Mouse (Mus musculus) kidney, embryonic 16.5 days (tissue): ENCODE data around the gene Chd1. TPM values are rescaled to one million over a fixed set of nuclear protein-coding genes. Genes with fewer than 3 reads are reported as not detected.
A peak's percentile ranks its signal among the peaks of the same experiment; 100 is the strongest.

Experiments
- ATAC-seq: fragments of 200-750 bp; cut with Nextera tagmentation; 2 replicates; pipeline ENCODE4 v1.8.0; 2017; ENCODE audit warnings: moderate TSS enrichment; ENCODE audit not compliant: low FRiP score, low TSS enrichment
- H3K27ac ChIP-seq: fragments of 300-500 bp; sonication (generic); 2 replicates; pipeline ENCODE4 v1.5.1; 2014; ENCODE audit warnings: low read length
- H3K27me3 ChIP-seq: fragments of 300-500 bp; sonication (generic); 2 replicates; pipeline ENCODE4 v1.6.1; 2014; ENCODE audit warnings: low read length, control low read depth, mixed read lengths; ENCODE audit not compliant: insufficient read depth
- H3K36me3 ChIP-seq: fragments of 300-500 bp; sonication (generic); 2 replicates; pipeline ENCODE4 v1.6.1; 2014; ENCODE audit warnings: low read length, control low read depth, mixed read lengths; ENCODE audit not compliant: insufficient read depth
- H3K4me1 ChIP-seq: fragments of 300-500 bp; sonication (generic); 2 replicates; pipeline ENCODE4 v1.6.1; 2014; ENCODE audit warnings: low read length, control low read depth, mixed read lengths; ENCODE audit not compliant: insufficient read depth
- H3K4me2 ChIP-seq: fragments of 300-500 bp; sonication (generic); replicated peaks from 2 replicates; pipeline ENCODE4 v1.6.1; 2014; ENCODE audit warnings: low read depth, low read length
- H3K4me3 ChIP-seq: fragments of 300-500 bp; sonication (generic); 2 replicates; pipeline ENCODE4 v1.5.1; 2014; ENCODE audit warnings: mild to moderate bottlenecking, low read length
- H3K9ac ChIP-seq: fragments of 300-500 bp; sonication (generic); replicated peaks from 2 replicates; pipeline ENCODE4 v1.6.1; 2014; ENCODE audit warnings: low read length
- H3K9me3 ChIP-seq: fragments of 300-500 bp; sonication (generic); 2 replicates; pipeline ENCODE4 v1.6.1; 2016; ENCODE audit warnings: low read length, control low read depth
- WGBS: fragments of 180-500 bp; shearing (Covaris S2); extraction: QIAGEN DNeasy Blood & Tissue Kit; methylation state at CpG from one replicate; pipeline ENCODE4 v1.1.7; 2014; 5-methylcytosine and 5-hydroxymethylcytosine counted together
- polyA plus RNA-seq: library from polyadenylated mRNA; unstranded; fragments of >200 nt; fragmentation: Nextera tagmentation; extraction: Ambion mirVana; gene quantifications from 2 replicates; pipeline ENCODE4 v1.2.1, GENCODE M21; 2015

Gene Chd1
- 19.4 and 23.5 TPM in 2 replicates for polyA plus RNA-seq

- no peaks in the 10 kb centered on the region for H3K27me3 ChIP-seq
- no peaks in the 10 kb centered on the region for H3K9me3 ChIP-seq
- H3K27ac ChIP-seq: peak within 1 kb of the TSS; percentile 92
- peak within 1 kb of the TSS; percentile 84 for H3K4me2 ChIP-seq
- peak within 1 kb of the TSS; percentile 90 for H3K4me3 ChIP-seq
- under 1% methylated on average over 58 of the region's 124 CpGs for WGBS
- H3K4me1 ChIP-seq: peaks cover 13% of the 10 kb centered on the region
- ATAC-seq: peak; percentile 96
- peaks cover 11% of the 10 kb centered on the region for H3K36me3 ChIP-seq
- H3K9ac ChIP-seq: peak within 1 kb of the TSS; percentile 96
Measured at GRCm38 (mm10) chr17:15704475-15705300, at the start of gene Chd1. Gene Chd1, plus strand, starts transcription at chr17:15704967.

- H3K4me2 ChIP-seq: peak overlapping the region; percentile 40
- no peak overlapping the region for H3K4me3 ChIP-seq
- WGBS: 13% methylated on average over 6 of the region's 6 CpGs
- H3K27me3 ChIP-seq: no peaks in the 10 kb centered on the region
- no peaks in the 10 kb centered on the region for H3K36me3 ChIP-seq
- H3K9ac ChIP-seq: peak overlapping the region; percentile 31; the same call in 1 of the 2 replicates
- H3K9me3 ChIP-seq: no peaks in the 10 kb centered on the region
- H3K4me1 ChIP-seq: peaks cover 15% of the 10 kb centered on the region
- peak overlapping the region; percentile 61; the same call in 1 of the 2 replicates for H3K27ac ChIP-seq
- peak; percentile 95 for ATAC-seq
Measured at GRCm38 (mm10) chr17:15656881-15657607, 47.7 kb upstream of the Chd1 start.

DNA sequence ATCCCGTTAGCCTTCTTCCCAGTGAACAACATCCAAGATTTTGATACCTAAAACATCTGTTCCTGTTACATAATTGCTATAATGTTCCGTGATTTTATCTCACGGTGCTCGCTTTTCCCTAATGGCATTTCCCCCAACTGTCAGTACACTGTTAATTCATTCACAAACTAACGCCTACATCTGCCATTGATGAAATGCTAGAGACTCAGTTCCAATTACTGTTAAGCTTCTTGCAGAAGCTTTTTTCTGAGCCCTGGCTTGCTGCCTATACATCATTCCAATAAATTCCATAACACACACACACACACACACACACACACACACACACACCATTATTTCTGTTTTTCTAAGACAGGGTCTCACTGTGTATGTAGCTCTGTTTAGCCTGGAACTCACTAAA lies 31.9 kb upstream of the Chd1 start:
- no peak overlapping the region for H3K9ac ChIP-seq
- H3K4me3 ChIP-seq: no peak overlapping the region
- 55% methylated on average over 5 of the region's 5 CpGs for WGBS
- no peaks in the 10 kb centered on the region for H3K9me3 ChIP-seq
- H3K4me1 ChIP-seq: no peaks in the 10 kb centered on the region
- no peak overlapping the region for H3K4me2 ChIP-seq
- H3K27ac ChIP-seq: no peak overlapping the region
- no peak for ATAC-seq
- no peaks in the 10 kb centered on the region for H3K36me3 ChIP-seq
- H3K27me3 ChIP-seq: no peaks in the 10 kb centered on the region

GRCm38 (mm10) chr17:15677970-15678645 lies 26.7 kb upstream of the Chd1 start:
- Histone ChIP-seq H3K9me3 (no peaks in the 10 kb centered on the region), H3K27ac (no peak overlapping the region), H3K4me3 (no peak overlapping the region), H3K27me3 (no peaks in the 10 kb centered on the region), H3K9ac (no peak overlapping the region), H3K36me3 (no peaks in the 10 kb centered on the region), H3K4me1 (no peaks in the 10 kb centered on the region), H3K4me2 (no peak overlapping the region)
- ATAC-seq: no peak
- 39% methylated on average over 6 of the region's 6 CpGs for WGBS

- ATAC-seq: no peak
- H3K27me3 ChIP-seq: no peaks in the 10 kb centered on the region
- 92% methylated on average over 9 of the region's 9 CpGs for WGBS
- no peaks in the 10 kb centered on the region for H3K9me3 ChIP-seq
- no peak overlapping the region for H3K9ac ChIP-seq
- H3K4me1 ChIP-seq: no peaks in the 10 kb centered on the region
- no peak overlapping the region for H3K4me3 ChIP-seq
- no peaks in the 10 kb centered on the region for H3K36me3 ChIP-seq
- no peak overlapping the region for H3K4me2 ChIP-seq
- H3K27ac ChIP-seq: no peak overlapping the region
Measured at GRCm38 (mm10) chr17:15679966-15680630, 24.7 kb upstream of the Chd1 start.

DNA sequence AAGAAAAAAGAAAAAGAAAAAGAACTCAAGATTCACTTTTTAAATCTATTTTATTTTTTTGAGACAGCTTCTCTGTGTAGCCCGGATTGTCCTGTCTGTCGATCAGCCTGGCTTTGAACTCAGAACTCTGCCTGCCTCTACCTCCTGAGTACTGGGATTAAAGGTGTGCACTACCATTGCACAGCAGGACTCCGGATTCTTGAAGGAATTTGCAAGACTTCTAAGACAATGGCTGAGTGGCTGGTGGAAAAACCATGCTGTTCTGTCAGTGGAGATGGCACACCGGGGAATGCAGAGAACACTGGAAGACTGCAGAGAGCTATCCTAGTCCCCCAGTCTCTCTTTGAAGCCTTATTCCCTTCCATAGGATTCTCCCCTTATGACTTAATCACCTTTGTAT lies 24.1 kb upstream of the Chd1 start:
- no peaks in the 10 kb centered on the region for H3K9me3 ChIP-seq
- no peaks in the 10 kb centered on the region for H3K4me1 ChIP-seq
- ATAC-seq: no peak
- H3K4me2 ChIP-seq: no peak overlapping the region
- no peaks in the 10 kb centered on the region for H3K27me3 ChIP-seq
- no peak overlapping the region for H3K9ac ChIP-seq
- WGBS: 88% methylated on average over 4 of the region's 4 CpGs
- no peaks in the 10 kb centered on the region for H3K36me3 ChIP-seq
- H3K27ac ChIP-seq: no peak overlapping the region
- no peak overlapping the region for H3K4me3 ChIP-seq

DNA sequence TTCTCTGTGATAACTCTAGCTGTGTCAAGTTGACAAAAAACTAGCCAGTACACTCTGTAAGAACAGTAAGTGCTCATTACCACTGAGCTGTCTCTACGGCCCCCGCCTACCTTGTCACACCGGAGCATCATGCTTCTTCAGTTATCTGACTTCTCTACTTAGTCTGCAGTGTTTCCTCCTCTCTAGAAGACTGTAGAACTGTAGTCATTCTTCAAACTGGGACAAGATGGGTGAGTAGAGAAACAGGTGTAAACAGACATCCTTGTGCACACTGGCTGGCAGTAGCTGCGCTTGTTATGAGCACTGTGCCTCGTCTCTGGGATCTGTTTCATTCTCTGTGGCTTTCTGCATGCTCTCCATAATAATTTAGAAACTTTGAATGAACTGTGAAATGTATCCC lies 18.4 kb upstream of the Chd1 start:
- Histone ChIP-seq H3K4me2 (no peak overlapping the region), H3K9ac (no peak overlapping the region), H3K27ac (no peak overlapping the region), H3K4me1 (no peaks in the 10 kb centered on the region), H3K4me3 (no peak overlapping the region), H3K27me3 (no peaks in the 10 kb centered on the region), H3K36me3 (no peaks in the 10 kb centered on the region), H3K9me3 (no peaks in the 10 kb centered on the region)
- 87% methylated on average over 5 of the region's 5 CpGs for WGBS
- no peak for ATAC-seq

- Histone ChIP-seq H3K4me3 (no peak overlapping the region), H3K9me3 (no peaks in the 10 kb centered on the region), H3K9ac (no peak overlapping the region), H3K4me2 (no peak overlapping the region), H3K27me3 (no peaks in the 10 kb centered on the region), H3K27ac (no peak overlapping the region), H3K4me1 (no peaks in the 10 kb centered on the region), H3K36me3 (no peaks in the 10 kb centered on the region)
- ATAC-seq: no peak
- WGBS: 100% methylated on average over 1 of the region's 1 CpGs
Measured at GRCm38 (mm10) chr17:15690304-15690703, 14.5 kb upstream of the Chd1 start.

DNA sequence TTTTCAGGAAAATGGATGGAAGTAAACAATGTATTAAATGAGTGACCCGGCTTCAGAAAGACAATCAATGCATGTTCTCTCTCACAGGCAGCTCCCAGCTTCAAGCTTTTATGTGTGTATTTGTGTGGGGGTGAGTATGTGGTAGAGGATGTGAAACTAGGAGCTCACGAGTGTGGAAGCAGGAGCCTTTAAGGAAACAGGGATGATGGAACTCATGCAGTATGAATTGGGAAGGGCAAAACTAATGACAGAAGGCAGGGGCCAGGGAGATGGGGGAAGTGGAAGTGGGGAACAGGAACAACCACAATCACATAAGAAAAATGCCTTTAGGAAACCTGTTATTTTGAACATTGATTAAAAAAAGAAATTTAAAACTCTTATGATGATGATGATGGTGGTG lies 9.2 kb upstream of the Chd1 start:
- H3K9ac ChIP-seq: no peak overlapping the region
- 76% methylated on average over 2 of the region's 2 CpGs for WGBS
- no peaks in the 10 kb centered on the region for H3K27me3 ChIP-seq
- H3K36me3 ChIP-seq: no peaks in the 10 kb centered on the region
- no peak overlapping the region for H3K4me2 ChIP-seq
- H3K4me3 ChIP-seq: no peak overlapping the region
- H3K4me1 ChIP-seq: no peaks in the 10 kb centered on the region
- no peak for ATAC-seq
- no peaks in the 10 kb centered on the region for H3K9me3 ChIP-seq
- no peak overlapping the region for H3K27ac ChIP-seq
